Mouse (Mus musculus): ENCODE measurements around the gene Tnfrsf1a. TPM values are rescaled to one million over a fixed set of nuclear protein-coding genes. Genes with fewer than 3 reads are reported as not detected.

The Tnfrsf1a gene
- polyA plus RNA-seq, 1 experiment, result 11.8 TPM

DNA sequence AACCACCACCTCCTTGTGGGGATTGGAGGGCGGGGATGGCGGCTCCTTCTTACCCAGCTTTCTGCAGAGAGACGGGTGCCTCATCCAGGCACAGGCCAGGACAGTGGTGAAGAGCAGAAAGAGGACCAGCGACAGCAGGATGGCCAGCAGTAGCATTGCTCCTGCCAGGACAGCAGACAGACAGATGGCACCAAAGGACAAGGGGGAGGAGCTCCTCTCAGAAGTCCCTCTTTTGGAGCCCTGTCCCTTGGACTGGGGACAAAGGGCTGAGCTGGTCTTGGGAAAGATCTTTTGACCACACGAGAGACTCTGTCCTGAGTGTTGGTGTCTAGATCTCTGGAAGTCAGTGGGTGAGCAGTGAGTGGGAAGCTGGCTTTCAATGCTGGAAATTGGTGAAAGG is 39.8 kb upstream of the Tnfrsf1a start:
- no peak overlapping the region for H3K27ac ChIP-seq (ENCODE audit: insufficient read depth, low read length)
- 30% methylated on average over 5 of the region's 5 CpGs for WGBS
- DNase-seq, result no peak
- TF ChIP-seq CTCF (IDR thresholded peaks at IDR 0.05; ENCODE audit: borderline replicate concordance, insufficient read depth, low read depth, low read length) (no peak), POLR2A (IDR thresholded peaks at IDR 0.05; ENCODE audit: borderline replicate concordance, insufficient read depth, low read length) (no peak)
- peaks cover 8% of the 10 kb centered on the region; the same call in 1 of the 2 replicates for H3K4me1 ChIP-seq (ENCODE audit: control insufficient read depth, insufficient read depth, low read length)
- H3K4me3 ChIP-seq (replicated peaks; ENCODE audit: insufficient read depth, low read depth, low read length), result no peak overlapping the region
- H3K27me3 ChIP-seq (ENCODE audit: control insufficient read depth, insufficient read depth, low read length), result no peaks in the 10 kb centered on the region

DNA sequence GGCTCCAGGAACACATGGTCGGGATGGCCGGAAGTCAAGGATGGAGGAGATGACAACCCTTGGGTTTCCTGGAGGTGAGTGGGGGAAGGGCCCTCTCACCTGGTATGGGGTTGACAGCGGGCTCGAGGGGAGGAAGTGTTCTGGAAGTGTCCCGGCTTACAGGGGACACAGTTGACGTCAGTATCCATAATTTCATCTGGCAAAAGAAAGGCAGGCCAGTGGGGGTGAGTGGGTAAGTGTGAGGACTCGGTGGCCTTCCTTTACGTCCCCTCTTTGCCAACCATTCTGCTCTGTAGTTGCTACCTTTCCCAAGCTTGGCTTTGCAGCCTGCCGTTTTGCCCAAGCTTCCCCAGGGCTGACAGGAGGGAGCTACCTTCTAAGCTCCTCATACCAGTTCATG is 37.0 kb upstream of the Tnfrsf1a start:
- WGBS, result 90% methylated on average over 9 of the region's 9 CpGs
- Histone ChIP-seq H3K4me3 (replicated peaks; ENCODE audit: insufficient read depth, low read depth, low read length) (no peak overlapping the region), H3K27me3 (ENCODE audit: control insufficient read depth, insufficient read depth, low read length) (no peaks in the 10 kb centered on the region), H3K27ac (ENCODE audit: insufficient read depth, low read length) (no peak overlapping the region), H3K4me1 (ENCODE audit: control insufficient read depth, insufficient read depth, low read length) (peaks cover 8% of the 10 kb centered on the region; the same call in 1 of the 2 replicates)
- DNase-seq, result no peak
- no peak for TF ChIP-seq POLR2A (IDR thresholded peaks at IDR 0.05; ENCODE audit: borderline replicate concordance, insufficient read depth, low read length)
- TF ChIP-seq CTCF (IDR thresholded peaks at IDR 0.05; ENCODE audit: borderline replicate concordance, insufficient read depth, low read depth, low read length), result no peak

DNA sequence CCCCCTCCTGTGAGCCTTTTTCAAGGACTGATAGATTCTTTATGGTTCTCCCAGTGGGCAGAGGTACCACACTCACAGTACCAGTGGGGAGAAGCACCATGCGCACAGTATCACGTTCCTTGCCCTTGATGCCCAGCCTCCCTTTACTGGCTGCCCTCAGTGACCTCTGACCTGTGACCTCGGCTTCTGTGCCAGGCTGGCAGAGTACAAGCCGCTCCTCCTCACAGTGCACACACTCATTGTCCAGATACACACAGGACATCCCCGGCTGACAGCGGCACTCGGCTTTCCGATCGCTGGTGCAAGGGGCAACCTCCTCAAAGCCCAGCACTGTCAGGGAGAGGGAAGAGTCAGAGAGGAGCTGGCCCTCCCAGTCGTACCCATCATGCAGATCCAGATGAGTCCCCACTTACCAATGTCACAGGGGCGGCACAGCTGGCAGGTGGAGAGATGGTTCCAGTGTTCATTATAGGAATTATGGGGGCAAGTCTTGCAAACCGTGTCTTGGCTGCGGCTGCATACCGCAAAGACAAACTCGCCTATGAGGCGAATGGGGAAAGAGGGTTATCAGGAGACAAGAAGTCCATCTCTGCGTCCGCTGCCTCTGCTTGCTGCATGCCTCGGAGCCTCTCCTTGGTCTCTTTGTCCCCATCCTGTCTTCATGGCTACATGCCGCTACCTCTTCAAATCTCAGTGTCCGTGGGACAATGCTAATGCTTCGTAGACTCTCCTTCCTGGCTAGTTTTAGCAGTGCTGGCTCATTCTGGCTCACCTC is 36.4 kb upstream of the Tnfrsf1a start:
- no peak for TF ChIP-seq CTCF (IDR thresholded peaks at IDR 0.05; ENCODE audit: borderline replicate concordance, insufficient read depth, low read depth, low read length)
- no peak for TF ChIP-seq POLR2A (IDR thresholded peaks at IDR 0.05; ENCODE audit: borderline replicate concordance, insufficient read depth, low read length)
- no peaks in the 10 kb centered on the region for H3K27me3 ChIP-seq (ENCODE audit: control insufficient read depth, insufficient read depth, low read length)
- no peak for DNase-seq
- 86% methylated on average over 22 of the region's 22 CpGs for WGBS
- no peak overlapping the region for H3K27ac ChIP-seq (ENCODE audit: insufficient read depth, low read length)
- peaks cover 8% of the 10 kb centered on the region; the same call in 1 of the 2 replicates for H3K4me1 ChIP-seq (ENCODE audit: control insufficient read depth, insufficient read depth, low read length)
- no peak overlapping the region for H3K4me3 ChIP-seq (replicated peaks; ENCODE audit: insufficient read depth, low read depth, low read length)

DNA sequence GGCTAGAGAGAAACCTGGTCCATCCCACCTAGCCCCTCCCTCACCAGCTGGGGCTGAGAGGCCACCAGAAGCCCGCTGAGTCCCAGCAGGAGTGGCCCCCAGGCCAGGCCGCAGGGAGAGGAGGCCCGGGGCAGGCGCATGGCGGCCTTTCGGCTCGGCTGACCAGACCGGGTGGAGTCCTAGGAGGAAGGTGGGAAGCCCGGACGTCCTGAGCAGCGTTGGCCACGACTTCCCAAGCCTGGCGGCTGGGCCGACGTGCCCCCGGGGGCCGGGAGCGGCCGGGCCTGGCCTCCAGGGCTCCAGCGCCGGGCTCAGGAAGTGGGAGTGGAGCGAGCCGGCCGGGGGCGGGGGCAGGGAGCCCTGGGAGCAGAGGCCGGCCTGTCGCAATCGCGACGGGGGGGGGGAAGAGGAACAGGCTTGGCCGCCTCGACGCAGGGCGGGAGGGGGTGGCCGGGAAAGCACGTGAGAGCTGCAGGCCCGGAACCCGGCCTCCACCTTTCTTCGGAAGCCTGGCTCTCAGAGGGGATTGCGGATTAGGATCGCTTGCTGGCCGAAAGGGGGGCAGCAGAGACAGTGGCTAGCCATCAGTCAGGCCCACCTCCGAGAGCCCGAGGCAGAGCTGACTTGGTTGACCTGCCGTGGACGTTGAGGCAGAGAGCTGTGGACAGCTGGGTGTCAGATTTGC is 35.5 kb upstream of the Tnfrsf1a start, which contains the start of gene Ltbr:
Ltbr (minus strand) TSS at position 340 of the 685 bp plus-strand sequence.
- WGBS, result 5% methylated on average over 44 of the region's 46 CpGs
- no peak within 1 kb of the TSS for H3K27ac ChIP-seq (ENCODE audit: insufficient read depth, low read length)
- TF ChIP-seq CTCF (IDR thresholded peaks at IDR 0.05; ENCODE audit: borderline replicate concordance, insufficient read depth, low read depth, low read length), result no peak
- no peak for TF ChIP-seq POLR2A (IDR thresholded peaks at IDR 0.05; ENCODE audit: borderline replicate concordance, insufficient read depth, low read length)

DNA sequence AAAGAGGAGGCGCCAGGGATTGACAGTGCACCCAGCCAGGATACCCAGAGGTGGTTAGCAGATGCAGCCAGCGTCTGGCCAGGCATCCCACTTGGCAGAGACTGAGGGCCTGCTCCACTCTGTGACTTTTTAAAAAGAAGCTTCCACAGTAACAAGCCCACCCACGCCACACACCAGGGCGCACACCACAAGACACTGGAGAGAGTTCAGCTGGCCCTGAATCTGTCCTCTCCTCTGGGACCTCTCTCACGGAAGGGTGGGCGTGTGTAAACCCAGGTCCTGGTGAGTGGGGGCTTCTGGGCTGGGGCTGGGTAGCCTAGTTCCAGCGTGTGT is 35.0 kb upstream of the Tnfrsf1a start:
- Histone ChIP-seq H3K4me3 (replicated peaks; ENCODE audit: insufficient read depth, low read depth, low read length) (peak overlapping the region; percentile 39), H3K4me1 (ENCODE audit: control insufficient read depth, insufficient read depth, low read length) (peaks cover 6% of the 10 kb centered on the region; the same call in 1 of the 2 replicates), H3K27me3 (ENCODE audit: control insufficient read depth, insufficient read depth, low read length) (no peaks in the 10 kb centered on the region), H3K27ac (ENCODE audit: insufficient read depth, low read length) (no peak overlapping the region)
- TF ChIP-seq CTCF (IDR thresholded peaks at IDR 0.05; ENCODE audit: borderline replicate concordance, insufficient read depth, low read depth, low read length), result no peak
- TF ChIP-seq POLR2A (IDR thresholded peaks at IDR 0.05; ENCODE audit: borderline replicate concordance, insufficient read depth, low read length), result no peak
- 51% methylated on average over 7 of the region's 7 CpGs for WGBS
- no peak for DNase-seq

More for the DNA sequence above, 35.5 kb upstream of the Tnfrsf1a start, which contains the start of gene Ltbr:
- H3K4me1 ChIP-seq (ENCODE audit: control insufficient read depth, insufficient read depth, low read length), result peaks cover 8% of the 10 kb centered on the region; the same call in 1 of the 2 replicates
- DNase-seq, result peak; percentile 45 to 46
- H3K4me3 ChIP-seq (replicated peaks; ENCODE audit: insufficient read depth, low read depth, low read length), result peak within 1 kb of the TSS; percentile 39
- no peaks in the 10 kb centered on the region for H3K27me3 ChIP-seq (ENCODE audit: control insufficient read depth, insufficient read depth, low read length)

DNA sequence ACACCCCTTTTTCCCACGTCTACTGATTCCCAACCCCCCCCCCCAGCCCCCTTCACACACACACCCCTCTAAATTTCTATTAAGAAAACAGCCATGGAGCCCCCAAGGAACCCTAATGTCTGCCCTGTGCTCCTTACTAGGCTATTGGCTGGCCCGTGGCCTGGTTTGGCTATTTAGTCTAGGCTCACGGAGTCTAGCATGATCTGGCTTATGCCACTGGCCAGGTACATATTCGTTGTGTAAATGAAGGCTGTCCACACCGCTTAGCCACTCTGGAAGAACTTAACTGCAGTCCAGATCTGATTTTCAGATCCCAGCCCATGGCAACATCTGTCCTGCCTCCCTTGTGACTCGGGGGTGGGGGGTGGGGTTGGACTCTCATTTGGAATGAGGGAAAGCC is 34.4 kb upstream of the Tnfrsf1a start:
- no peak for TF ChIP-seq CTCF (IDR thresholded peaks at IDR 0.05; ENCODE audit: borderline replicate concordance, insufficient read depth, low read depth, low read length)
- H3K27ac ChIP-seq (ENCODE audit: insufficient read depth, low read length), result no peak overlapping the region
- DNase-seq, result no peak

DNA sequence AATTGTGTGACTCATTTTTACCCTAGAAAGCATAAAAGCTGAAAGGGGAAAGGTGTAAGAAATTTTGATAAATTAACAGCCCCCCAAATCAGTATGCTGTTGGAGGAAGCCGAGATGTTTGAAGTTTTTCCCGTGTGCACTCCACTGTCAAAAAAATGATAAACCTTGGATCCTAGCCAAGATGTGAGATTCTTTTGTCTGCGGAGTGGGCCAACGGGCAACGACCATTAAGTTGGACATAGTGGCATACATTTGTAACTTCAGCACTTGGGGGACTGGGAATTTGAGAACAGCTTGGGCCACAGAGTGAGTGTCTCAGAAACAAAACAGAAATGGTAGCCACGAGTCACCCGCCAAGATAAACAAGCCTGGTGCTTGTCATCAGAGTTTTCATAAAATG is 32.1 kb upstream of the Tnfrsf1a start:
- DNase-seq, result no peak
- Histone ChIP-seq H3K27me3 (ENCODE audit: control insufficient read depth, insufficient read depth, low read length) (no peaks in the 10 kb centered on the region; the same call in 1 of the 2 replicates), H3K4me3 (replicated peaks; ENCODE audit: insufficient read depth, low read depth, low read length) (no peak overlapping the region), H3K27ac (ENCODE audit: insufficient read depth, low read length) (no peak overlapping the region), H3K4me1 (ENCODE audit: control insufficient read depth, insufficient read depth, low read length) (peaks cover 10% of the 10 kb centered on the region; the same call in 1 of the 2 replicates)
- 46% methylated on average over 7 of the region's 7 CpGs for WGBS
- TF ChIP-seq CTCF (IDR thresholded peaks at IDR 0.05; ENCODE audit: borderline replicate concordance, insufficient read depth, low read depth, low read length) (no peak), POLR2A (IDR thresholded peaks at IDR 0.05; ENCODE audit: borderline replicate concordance, insufficient read depth, low read length) (no peak)

More for the DNA sequence above, 34.4 kb upstream of the Tnfrsf1a start:
- Histone ChIP-seq H3K4me3 (replicated peaks; ENCODE audit: insufficient read depth, low read depth, low read length) (no peak overlapping the region), H3K4me1 (ENCODE audit: control insufficient read depth, insufficient read depth, low read length) (peaks cover 4% of the 10 kb centered on the region; the same call in 1 of the 2 replicates), H3K27me3 (ENCODE audit: control insufficient read depth, insufficient read depth, low read length) (no peaks in the 10 kb centered on the region)
- 74% methylated on average over 6 of the region's 6 CpGs for WGBS
